Mouse (Mus musculus) G1E-ER4 (cell line): ENCODE measurements around the gene Eef1a1. TPM values are rescaled to one million over a fixed set of nuclear protein-coding genes. Genes with fewer than 3 reads are reported as not detected.

ENCODE experiments used
- GATA1 ChIP-seq: IDR thresholded peaks from one replicate; pipeline ENCODE4 v1.8.0; 2012; ENCODE audit warnings: low read length, inconsistent platforms
- polyA plus RNA-seq: library from polyadenylated mRNA; stranded (reverse); fragments of >175 nt; gene quantifications from 2 replicates; pipeline ENCODE4 v1.2.3, GENCODE M21; 2012

Gene Eef1a1
- polyA plus RNA-seq, 1 experiment: 530 TPM

- no peak for TF ChIP-seq GATA1
Observed at GRCm38 (mm10) chr9:78447973-78448873, 40.7 kb downstream of the Eef1a1 start, which contains the start of the genes Mto1 and Gm17324. TSS of gene Mto1 (plus strand) at chr9:78448208. TSS of gene Gm17324 (minus strand) at chr9:78448786.

- TF ChIP-seq GATA1: no peak
Observed at GRCm38 (mm10) chr9:78447606-78447972, 41.4 kb downstream of the Eef1a1 start.

GRCm38 (mm10) chr9:78442579-78443392 is 46.2 kb downstream of the Eef1a1 start, which contains the start of gene Cgas:
TSS of gene Cgas (minus strand) at chr9:78443237.
- no peak for TF ChIP-seq GATA1

- TF ChIP-seq GATA1: no peak
Observed at GRCm38 (mm10) chr9:78442237-78442578, 46.7 kb downstream of the Eef1a1 start.

- no peak for TF ChIP-seq GATA1
Observed at GRCm38 (mm10) chr9:78439426-78439825, 49.5 kb downstream of the Eef1a1 start.

GRCm38 (mm10) chr9:78432471-78432870 is 56.5 kb downstream of the Eef1a1 start:
- no peak for TF ChIP-seq GATA1

- no peak for TF ChIP-seq GATA1
Observed at GRCm38 (mm10) chr9:78430486-78430885, 58.5 kb downstream of the Eef1a1 start.

- TF ChIP-seq GATA1: no peak
Observed at GRCm38 (mm10) chr9:78429551-78429950, 59.4 kb downstream of the Eef1a1 start.

GRCm38 (mm10) chr9:78428870-78429432 is 60.0 kb downstream of the Eef1a1 start:
- no peak for TF ChIP-seq GATA1

Other genes with a start within 250 kb of the Eef1a1 start
- gene Gm3776, start 232.0 kb downstream of the Eef1a1 start, polyA plus RNA-seq: not detected in 2 replicates
- not detected in 2 replicates for gene Gm10639, start 199.2 kb downstream of the Eef1a1 start, polyA plus RNA-seq
- gene Omt2a, start 174.4 kb downstream of the Eef1a1 start, polyA plus RNA-seq: not detected in 2 replicates
- gene Omt2b, start 161.6 kb downstream of the Eef1a1 start, polyA plus RNA-seq: not detected in 2 replicates
- not detected in 2 replicates for gene Gsta2, start 133.4 kb downstream of the Eef1a1 start, polyA plus RNA-seq
- gene Dppa5a, start 121.0 kb downstream of the Eef1a1 start, polyA plus RNA-seq: not detected in 2 replicates
- not detected in 2 replicates for gene Ooep, start 110.4 kb downstream of the Eef1a1 start, polyA plus RNA-seq
- gene Ddx43, start 93.4 kb downstream of the Eef1a1 start, polyA plus RNA-seq: not detected in 2 replicates
- gene Cgas, start 45.9 kb downstream of the Eef1a1 start, polyA plus RNA-seq: not detected in 2 replicates
- gene Mto1, start 40.9 kb downstream of the Eef1a1 start, polyA plus RNA-seq: 16.2 and 20.7 TPM in 2 replicates
- 0.09 and 0.19 TPM in 2 replicates for gene Gm17324, start 40.4 kb downstream of the Eef1a1 start, polyA plus RNA-seq
- gene Slc17a5, start 98.9 kb upstream of the Eef1a1 start, polyA plus RNA-seq: 1.8 and 2.0 TPM in 2 replicates
- 0.06 and 0.11 TPM in 2 replicates for gene Cd109, start 126.4 kb upstream of the Eef1a1 start, polyA plus RNA-seq